In genomic region chr17:47527581-47528300, GRCm38 (mm10) we compare ENCODE assay signal across 8 mouse cellular contexts. TPM values are rescaled to one million over a fixed set of nuclear protein-coding genes. Genes with fewer than 3 reads are reported as not detected.
DNase-seq lines count a peak whose midpoint lies in the region; ATAC-seq lines count a peak whose summit lies in the region.

No protein-coding gene starts in this region.

- H3K4me3 ChIP-seq in embryonic facial prominence, embryonic 12.5 days = no peak overlapping the region
- H3K4me3 ChIP-seq in intestine, embryonic 16.5 days (ENCODE audit: low read length) = no peak overlapping the region
- H3K4me3 ChIP-seq in midbrain, embryonic 12.5 days = no peak overlapping the region

- 35% methylated on average over 10 of the region's 10 CpGs for WGBS in embryonic facial prominence, embryonic 12.5 days
- 31% methylated on average over 10 of the region's 10 CpGs for WGBS in intestine, embryonic 16.5 days
- WGBS in midbrain, embryonic 12.5 days = 46% methylated on average over 10 of the region's 10 CpGs

- peak; percentile 36 for DNase-seq in gastrocnemius, postnatal 10 days
- DNase-seq in gastrocnemius, adult 8-10 months (ENCODE audit: low spot score in 2 of 2) = no peak
- DNase-seq in cerebellum, adult 11-12 months = no peak
- DNase-seq in spleen, postnatal 36 days (ENCODE audit: low spot score in 2 of 2) = no peak
- no peak for DNase-seq in urinary bladder, postnatal 10 days (ENCODE audit: low spot score)

- no peaks in the 10 kb centered on the region for H3K36me3 ChIP-seq in embryonic facial prominence, embryonic 12.5 days
- no peaks in the 10 kb centered on the region for H3K36me3 ChIP-seq in intestine, embryonic 16.5 days (ENCODE audit: control insufficient read depth, insufficient read depth, low read length)
- no peaks in the 10 kb centered on the region for H3K36me3 ChIP-seq in midbrain, embryonic 12.5 days

- no peaks in the 10 kb centered on the region for H3K27me3 ChIP-seq in embryonic facial prominence, embryonic 12.5 days
- no peaks in the 10 kb centered on the region for H3K27me3 ChIP-seq in intestine, embryonic 16.5 days (replicated peaks; ENCODE audit: control insufficient read depth, insufficient read depth, low read length)
- H3K27me3 ChIP-seq in midbrain, embryonic 12.5 days = no peaks in the 10 kb centered on the region

- peaks cover 24% of the 10 kb centered on the region for H3K4me1 ChIP-seq in embryonic facial prominence, embryonic 12.5 days
- H3K4me1 ChIP-seq in intestine, embryonic 16.5 days (ENCODE audit: control insufficient read depth, insufficient read depth, low read length) = peaks cover 31% of the 10 kb centered on the region
- H3K4me1 ChIP-seq in midbrain, embryonic 12.5 days = peaks cover 17% of the 10 kb centered on the region

- H3K9me3 ChIP-seq in embryonic facial prominence, embryonic 12.5 days = no peaks in the 10 kb centered on the region
- no peaks in the 10 kb centered on the region for H3K9me3 ChIP-seq in intestine, embryonic 16.5 days (ENCODE audit: control insufficient read depth, low read length)
- no peaks in the 10 kb centered on the region for H3K9me3 ChIP-seq in midbrain, embryonic 12.5 days

- ATAC-seq in embryonic facial prominence, embryonic 12.5 days (ENCODE audit: insufficient number of reproducible peaks, insufficient read depth, low FRiP score, low TSS enrichment) = peak; percentile 61; the same call in 1 of the 2 replicates
- ATAC-seq in intestine, embryonic 16.5 days = peak; percentile 82
- no peak for ATAC-seq in midbrain, embryonic 12.5 days (ENCODE audit: low FRiP score, low read depth)

- H3K9ac ChIP-seq in embryonic facial prominence, embryonic 12.5 days = no peak overlapping the region
- peak overlapping the region; percentile 57 for H3K9ac ChIP-seq in intestine, embryonic 16.5 days (ENCODE audit: low read depth, low read length)
- H3K9ac ChIP-seq in midbrain, embryonic 12.5 days (replicated peaks) = no peak overlapping the region

- H3K27ac ChIP-seq in embryonic facial prominence, embryonic 12.5 days = peak overlapping the region; percentile 95
- peak overlapping the region; percentile 94 for H3K27ac ChIP-seq in intestine, embryonic 16.5 days (ENCODE audit: low read length)
- peak overlapping the region; percentile 46; the same call in 1 of the 2 replicates for H3K27ac ChIP-seq in midbrain, embryonic 12.5 days (replicated peaks)

- no peak overlapping the region; the same call in 1 of the 2 replicates for H3K4me2 ChIP-seq in embryonic facial prominence, embryonic 12.5 days (replicated peaks)
- H3K4me2 ChIP-seq in intestine, embryonic 16.5 days (ENCODE audit: low read depth, low read length) = peak overlapping the region; percentile 2; the same call in 1 of the 2 replicates
- no peak overlapping the region for H3K4me2 ChIP-seq in midbrain, embryonic 12.5 days (replicated peaks)

RNA-seq across cellular contexts. Expression of gene Ccnd3, which starts 22.9 kb away (rescaled TPM):
- total RNA-seq in gastrocnemius, postnatal 10 days (2021) = 100 to 1,000 TPM in 1 of 2 experiments, 10 to 100 TPM in 1; 95.5 to 120 TPM
- 10 to 100 TPM; 12.2 to 19.2 (median 16.1) TPM for total RNA-seq in gastrocnemius, adult 8-10 months (2022)
- polyA plus RNA-seq in embryonic facial prominence, embryonic 12.5 days (2016; fragmentation: Nextera tagmentation; extraction: Ambion mirVana) = 355 and 362 TPM in 2 replicates
- 371 and 393 TPM in 2 replicates for polyA plus RNA-seq in intestine, embryonic 16.5 days (2015; fragmentation: Nextera tagmentation; extraction: Ambion mirVana)
- polyA plus RNA-seq in midbrain, embryonic 12.5 days (2016; fragmentation: Nextera tagmentation; extraction: Ambion mirVana) = 127 and 145 TPM in 2 replicates

RNA-seq across cellular contexts. Expression of gene Taf8, which starts 25.6 kb away (rescaled TPM):
- total RNA-seq in gastrocnemius, postnatal 10 days (2021) = 10 to 100 TPM in 1 of 2 experiments, 1 to 10 TPM in 1; 9.8 to 10.2 TPM
- 10 to 100 TPM; 10.0 to 12.6 (median 11.2) TPM for total RNA-seq in gastrocnemius, adult 8-10 months (2022)
- polyA plus RNA-seq in embryonic facial prominence, embryonic 12.5 days (2016; fragmentation: Nextera tagmentation; extraction: Ambion mirVana) = 34.2 and 35.8 TPM in 2 replicates
- polyA plus RNA-seq in intestine, embryonic 16.5 days (2015; fragmentation: Nextera tagmentation; extraction: Ambion mirVana) = 19.1 and 20.4 TPM in 2 replicates
- 32.2 and 32.7 TPM in 2 replicates for polyA plus RNA-seq in midbrain, embryonic 12.5 days (2016; fragmentation: Nextera tagmentation; extraction: Ambion mirVana)
